Mouse (Mus musculus): ENCODE measurements around the gene Dtwd1. TPM values are rescaled to one million over a fixed set of nuclear protein-coding genes. Genes with fewer than 3 reads are reported as not detected.

Gene Dtwd1
- 12.2 TPM for polyA plus RNA-seq (2015; fragmentation: Illumina TruSeq; extraction: RNeasy Lipid Tissue Mini Kit (QIAGEN cat#74804); ENCODE audit: insufficient read depth, low replicate concordance)

DNA sequence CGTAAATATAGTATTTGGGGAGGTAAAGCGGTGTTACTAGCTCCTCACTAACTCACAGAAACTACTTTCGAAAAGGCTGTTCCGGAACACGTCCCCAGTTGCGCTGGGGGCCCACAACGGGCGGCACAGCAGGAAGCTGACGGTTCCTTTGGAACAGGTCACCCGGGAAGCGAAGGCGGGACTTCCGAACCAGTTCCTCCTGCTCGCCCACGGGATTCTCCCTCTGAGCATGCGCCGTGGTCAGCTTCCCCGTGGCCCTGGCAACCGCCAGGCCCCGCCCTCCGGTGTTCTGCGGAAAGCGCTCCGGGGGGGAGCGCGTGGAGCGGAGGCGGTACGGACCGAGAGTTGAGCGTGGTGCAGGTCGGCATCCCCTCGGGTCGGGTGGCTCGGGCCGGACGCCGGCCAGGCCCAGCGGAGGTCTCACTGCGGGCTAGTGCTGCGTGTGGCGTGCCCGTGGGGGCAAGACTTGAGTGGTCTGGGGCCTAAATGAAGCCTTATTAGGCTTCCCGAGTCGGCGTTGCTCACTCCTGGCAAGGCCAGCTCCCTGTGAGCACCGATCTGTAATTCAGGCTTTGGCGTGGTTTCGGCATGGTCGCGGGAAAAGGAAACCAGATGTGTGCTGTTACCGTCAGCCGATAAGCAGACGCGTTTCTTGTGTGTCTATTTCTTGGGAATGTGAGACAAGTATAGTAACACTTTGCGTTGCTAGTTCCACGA is at the start of gene Dtwd1, which contains the start of gene Fam227b:
TSS of gene Dtwd1 (plus strand) at position 287 of the 717 bp plus-strand sequence.
TSS of gene Fam227b (minus strand) at position 150 of the 717 bp plus-strand sequence.

DNA sequence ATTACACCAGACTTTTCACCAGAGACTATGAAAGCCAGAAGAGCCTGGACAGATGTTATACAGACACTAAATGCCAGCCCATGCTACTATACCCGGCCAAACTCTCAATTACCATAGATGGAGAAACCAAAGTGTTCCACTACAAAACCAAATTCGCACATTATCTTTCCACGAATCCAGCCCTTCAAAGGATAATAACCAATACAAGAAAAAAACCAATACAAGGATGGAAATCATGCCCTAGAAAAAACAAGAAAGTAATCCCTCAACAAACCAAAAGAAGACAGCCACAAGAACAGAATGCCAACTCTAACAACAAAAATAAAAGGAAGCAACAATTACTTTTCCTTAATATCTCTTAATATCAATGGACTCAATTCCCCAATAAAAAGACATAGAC is 62.9 kb downstream of the Dtwd1 start, which contains the start of gene Gm17555:
TSS of gene Gm17555 (plus strand) at position 301 of the 400 bp plus-strand sequence.

Other genes starting within 250 kb of the Dtwd1 start
- gene Fgf7, start 117.5 kb upstream of the Dtwd1 start, polyA plus RNA-seq (2015; fragmentation: Illumina TruSeq; extraction: RNeasy Lipid Tissue Mini Kit (QIAGEN cat#74804); ENCODE audit: insufficient read depth, low replicate concordance), result 2.3 TPM
- not detected for gene Fam227b, start 137 bp upstream of the Dtwd1 start, polyA plus RNA-seq (2015; fragmentation: Illumina TruSeq; extraction: RNeasy Lipid Tissue Mini Kit (QIAGEN cat#74804); ENCODE audit: insufficient read depth, low replicate concordance)
- gene Gm17555, start 63.0 kb downstream of the Dtwd1 start, polyA plus RNA-seq (2015; fragmentation: Illumina TruSeq; extraction: RNeasy Lipid Tissue Mini Kit (QIAGEN cat#74804); ENCODE audit: insufficient read depth, low replicate concordance), result not detected